Mouse (Mus musculus) heart, postnatal 0 days (tissue): ENCODE measurements around the gene Myo3b.

Source experiments
- CTCF ChIP-seq: IDR thresholded peaks from 2 replicates; pipeline ENCODE4 v1.5.1; 2016; ENCODE audit warnings: antibody characterized with exemption, control low read depth, low read depth
- EP300 ChIP-seq: IDR thresholded peaks from 2 replicates; pipeline ENCODE4 v1.6.1; 2016; ENCODE audit warnings: antibody characterized with exemption, low read depth

GRCm38 (mm10) chr2:70259357-70260000 lies 220.6 kb downstream of the Myo3b start:
- TF ChIP-seq CTCF, result peak; percentile 59
- no peak for TF ChIP-seq EP300
